Mouse (Mus musculus) neural tube, embryonic 14.5 days (tissue): ENCODE data around the gene Smad6. TPM values are rescaled to one million over a fixed set of nuclear protein-coding genes. Genes with fewer than 3 reads are reported as not detected.

ENCODE experiments used
- ATAC-seq: fragments of 200-750 bp; cut with Nextera tagmentation; 2 replicates; pipeline ENCODE4 v1.8.0; 2017; ENCODE audit warnings: low read depth, mild to moderate bottlenecking, moderate TSS enrichment, moderate library complexity
- H3K27ac ChIP-seq: fragments of 300-500 bp; sonication (generic); 2 replicates; pipeline ENCODE4 v1.5.1; 2014; ENCODE audit warnings: low read depth, mild to moderate bottlenecking, control low read depth, low read length, moderate library complexity, mixed read lengths
- H3K27me3 ChIP-seq: fragments of 300-500 bp; sonication (generic); 2 replicates; pipeline ENCODE4 v1.6.1; 2014; ENCODE audit warnings: low read length; ENCODE audit not compliant: control insufficient read depth, insufficient read depth
- H3K36me3 ChIP-seq: fragments of 300-500 bp; sonication (generic); 2 replicates; pipeline ENCODE4 v1.6.1; 2014; ENCODE audit warnings: low read length, mixed read lengths; ENCODE audit not compliant: control insufficient read depth, insufficient read depth
- H3K4me1 ChIP-seq: fragments of 300-500 bp; sonication (generic); 2 replicates; pipeline ENCODE4 v1.6.1; 2014; ENCODE audit warnings: low read length; ENCODE audit not compliant: control insufficient read depth, insufficient read depth
- H3K4me2 ChIP-seq: fragments of 300-500 bp; sonication (generic); 2 replicates; pipeline ENCODE4 v1.6.1; 2014; ENCODE audit warnings: mild to moderate bottlenecking, low read depth, low read length, control low read depth
- H3K4me3 ChIP-seq: fragments of 300-500 bp; sonication (generic); 2 replicates; pipeline ENCODE4 v1.5.1; 2014; ENCODE audit warnings: low read depth, low read length, control low read depth, mixed read lengths
- H3K9ac ChIP-seq: fragments of 300-500 bp; sonication (generic); replicated peaks from 2 replicates; pipeline ENCODE4 v1.6.1; 2014; ENCODE audit warnings: low read depth, mild to moderate bottlenecking, control low read depth, low read length, mixed read lengths
- H3K9me3 ChIP-seq: fragments of 300-500 bp; sonication (generic); 2 replicates; pipeline ENCODE4 v1.6.1; 2016; ENCODE audit warnings: low read length; ENCODE audit not compliant: control insufficient read depth
- WGBS: fragments of 180-500 bp; shearing (Covaris S2); extraction: QIAGEN DNeasy Blood & Tissue Kit; methylation state at CpG from one replicate; pipeline ENCODE4 v1.1.7; 2014; 5-methylcytosine and 5-hydroxymethylcytosine counted together
- polyA plus RNA-seq: library from polyadenylated mRNA; unstranded; fragments of >200 nt; fragmentation: Nextera tagmentation; extraction: Ambion mirVana; gene quantifications from 2 replicates; pipeline ENCODE4 v1.2.1, GENCODE M21; 2014

The Smad6 gene
- polyA plus RNA-seq, 1 experiment from 2014 or later: 1.0 TPM

DNA sequence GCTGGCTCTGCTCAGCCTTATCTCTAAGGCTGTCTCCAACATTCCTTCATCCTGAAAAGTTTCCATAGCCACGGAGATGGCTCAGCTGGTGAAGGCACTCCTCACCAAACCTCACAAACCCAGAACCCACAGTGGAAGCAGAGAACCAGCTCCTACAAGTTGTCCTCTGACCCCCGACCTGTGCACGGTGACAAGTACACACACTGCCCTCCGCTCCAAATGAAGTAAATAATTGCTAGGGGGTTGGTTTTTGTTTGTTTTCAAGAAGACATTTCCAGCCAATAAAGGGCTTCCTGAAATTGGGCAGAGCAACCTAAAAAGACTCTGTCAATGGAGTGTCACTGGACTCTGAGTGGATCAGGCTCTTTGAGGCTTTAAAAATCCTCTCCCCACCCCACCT is 31.9 kb upstream of the Smad6 start:
- H3K9me3 ChIP-seq: no peaks in the 10 kb centered on the region
- H3K4me3 ChIP-seq: no peak overlapping the region
- H3K36me3 ChIP-seq: no peaks in the 10 kb centered on the region
- no peak overlapping the region for H3K9ac ChIP-seq
- H3K27me3 ChIP-seq: no peaks in the 10 kb centered on the region
- H3K27ac ChIP-seq: no peak overlapping the region
- WGBS: 60% methylated on average over 4 of the region's 4 CpGs
- H3K4me1 ChIP-seq: peaks cover 7% of the 10 kb centered on the region; the same call in 1 of the 2 replicates
- no peak for ATAC-seq
- H3K4me2 ChIP-seq: no peak overlapping the region

DNA sequence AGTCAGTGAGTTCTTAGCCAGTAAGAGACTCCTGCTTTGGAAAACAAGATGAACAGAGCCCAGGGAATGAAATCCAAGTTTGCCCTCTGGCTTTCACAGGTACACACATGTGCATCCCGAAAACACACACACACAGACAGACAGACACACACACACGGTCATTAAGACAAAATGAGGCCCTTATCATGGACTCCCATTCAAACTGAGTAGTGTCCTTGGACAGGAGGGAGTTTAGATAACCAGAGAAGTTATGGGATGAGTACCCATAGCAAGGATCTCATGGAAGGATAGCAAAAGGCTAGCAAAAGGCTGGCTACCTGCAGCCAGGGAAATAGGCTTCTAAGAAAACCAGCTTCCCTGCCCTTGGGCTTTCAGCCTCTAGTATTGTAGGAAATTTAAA is 29.4 kb upstream of the Smad6 start:
- H3K4me3 ChIP-seq: no peak overlapping the region
- no peak for ATAC-seq
- no peaks in the 10 kb centered on the region for H3K9me3 ChIP-seq
- no peaks in the 10 kb centered on the region for H3K36me3 ChIP-seq
- no peak overlapping the region for H3K27ac ChIP-seq
- no peak overlapping the region for H3K4me2 ChIP-seq
- WGBS: 95% methylated on average over 2 of the region's 2 CpGs
- H3K9ac ChIP-seq: no peak overlapping the region
- H3K27me3 ChIP-seq: no peaks in the 10 kb centered on the region
- H3K4me1 ChIP-seq: peaks cover 5% of the 10 kb centered on the region; the same call in 1 of the 2 replicates

DNA sequence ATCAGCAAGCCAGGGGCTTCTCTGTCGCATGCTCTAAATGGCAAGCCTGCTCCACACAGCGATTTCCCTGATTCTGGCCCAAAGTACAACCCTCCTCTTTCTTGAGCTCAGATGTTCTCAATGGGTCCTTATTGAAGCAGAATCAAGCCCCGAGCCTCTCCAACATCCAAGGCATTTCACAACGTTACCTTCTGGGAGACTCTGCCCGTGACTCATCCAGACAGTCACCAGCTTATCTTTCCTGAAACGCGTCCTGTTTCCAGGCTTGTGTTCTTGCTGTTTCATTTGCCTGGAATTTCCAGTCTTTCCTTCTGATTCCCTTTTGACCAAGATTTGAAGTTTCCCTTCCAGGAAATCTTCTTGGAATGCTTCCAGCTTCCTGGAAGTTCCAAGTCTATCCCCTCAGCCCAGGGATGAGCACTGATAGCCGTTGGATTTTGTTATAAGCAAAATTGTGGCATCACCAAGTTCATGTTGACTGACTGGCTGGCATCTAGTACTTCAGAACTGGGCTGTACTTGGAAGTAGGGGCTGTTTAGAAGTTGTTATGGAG is 28.7 kb upstream of the Smad6 start:
- peak overlapping the region; percentile 47 for H3K4me2 ChIP-seq
- H3K27me3 ChIP-seq: no peaks in the 10 kb centered on the region
- no peak for ATAC-seq
- no peak overlapping the region for H3K4me3 ChIP-seq
- peaks cover 5% of the 10 kb centered on the region; the same call in 1 of the 2 replicates for H3K4me1 ChIP-seq
- no peak overlapping the region for H3K27ac ChIP-seq
- H3K9me3 ChIP-seq: no peaks in the 10 kb centered on the region
- no peaks in the 10 kb centered on the region for H3K36me3 ChIP-seq
- no peak overlapping the region for H3K9ac ChIP-seq
- 45% methylated on average over 8 of the region's 8 CpGs for WGBS

DNA sequence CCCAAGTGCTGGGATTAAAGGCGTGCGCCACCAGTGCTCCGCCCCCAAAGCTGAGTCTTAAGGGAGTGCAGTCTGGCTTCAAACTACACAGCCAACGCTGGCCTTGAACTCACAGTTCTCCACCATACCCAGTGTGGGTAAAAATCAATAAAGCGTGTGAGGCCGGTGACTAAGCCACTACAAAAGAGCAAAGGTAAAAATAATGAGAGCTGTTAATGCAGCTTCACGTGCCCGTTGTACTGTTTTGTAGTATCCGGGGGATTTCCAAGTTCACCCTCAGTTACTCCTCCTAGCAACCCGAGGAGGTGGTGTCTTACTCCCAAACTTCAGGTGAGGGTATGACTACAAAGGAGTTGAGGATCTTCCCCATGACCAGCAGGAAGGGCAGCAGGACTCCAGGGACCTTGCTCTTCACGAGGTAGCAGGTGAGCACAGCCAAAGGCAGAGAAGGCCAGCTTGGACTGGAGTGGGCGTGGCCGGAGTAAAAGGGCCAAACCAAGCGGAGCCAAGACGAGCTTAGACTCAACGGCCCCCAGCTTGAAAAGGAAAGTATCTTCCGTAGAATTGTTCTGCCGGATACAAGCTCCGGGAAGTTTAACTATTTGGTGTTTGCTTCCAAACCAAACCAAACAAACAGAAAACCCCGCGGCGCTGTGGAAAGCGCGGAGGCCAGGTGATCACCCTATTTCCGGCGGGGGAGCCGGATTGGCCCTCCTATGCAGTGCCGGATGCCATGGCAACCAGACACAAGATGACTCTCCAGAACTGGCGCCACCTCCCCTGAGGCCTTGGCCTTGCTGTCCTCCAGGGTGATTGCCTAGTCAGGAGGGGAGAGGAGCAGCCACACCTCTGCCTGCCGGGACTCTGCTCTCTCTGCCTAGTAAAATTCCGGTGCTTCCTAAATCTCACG is 27.9 kb upstream of the Smad6 start:
- H3K4me2 ChIP-seq: peak overlapping the region; percentile 47
- no peaks in the 10 kb centered on the region for H3K9me3 ChIP-seq
- 11% methylated on average over 32 of the region's 32 CpGs for WGBS
- H3K27me3 ChIP-seq: no peaks in the 10 kb centered on the region
- peak overlapping the region; percentile 16 for H3K4me3 ChIP-seq
- H3K27ac ChIP-seq: no peak overlapping the region
- peak; percentile 56; the same call in 1 of the 2 replicates for ATAC-seq
- no peaks in the 10 kb centered on the region for H3K36me3 ChIP-seq
- 0 out of 2 replicates have a peak overlapping the region, but pooled peaks have one; percentile 12 for H3K9ac ChIP-seq
- peaks cover 11% of the 10 kb centered on the region; the same call in 1 of the 2 replicates for H3K4me1 ChIP-seq

DNA sequence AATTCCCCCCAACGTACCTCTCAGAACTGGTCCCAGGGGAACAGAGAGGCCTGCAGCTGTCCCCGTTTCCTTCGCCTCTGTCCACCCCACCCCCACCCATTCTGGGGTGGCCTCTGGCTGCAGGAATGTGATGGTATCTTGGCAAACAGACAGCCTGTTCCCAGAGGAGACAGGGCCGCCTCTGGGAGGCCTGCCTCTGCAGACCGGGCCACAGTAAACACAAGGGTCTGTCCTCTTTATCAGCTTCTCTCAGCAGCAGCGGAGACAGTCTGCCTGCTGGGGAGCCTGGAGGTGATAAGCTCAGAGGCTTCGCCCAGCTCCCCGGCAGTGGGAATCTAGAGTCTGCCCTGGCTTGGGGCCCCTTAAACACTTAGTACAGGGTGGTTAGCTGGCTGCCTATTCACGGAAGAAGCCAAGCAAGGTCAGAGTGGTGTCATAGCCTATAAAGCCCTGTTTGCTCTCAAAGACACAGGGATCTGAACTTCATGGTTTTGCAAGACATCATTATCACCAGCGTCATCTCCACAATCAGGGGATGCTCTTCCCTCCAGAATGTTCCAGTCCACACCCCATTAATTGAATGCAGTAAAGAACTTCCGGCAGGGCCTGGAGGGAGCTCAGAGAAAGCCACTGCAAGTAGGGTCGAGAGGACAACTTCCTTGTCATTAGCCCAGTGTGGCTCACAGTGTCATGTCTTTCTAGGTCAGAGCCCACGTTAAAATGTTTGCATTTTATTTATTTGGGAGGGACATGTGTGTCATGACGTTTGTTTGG is 23.4 kb upstream of the Smad6 start:
- no peak for ATAC-seq
- H3K9ac ChIP-seq: no peak overlapping the region
- H3K9me3 ChIP-seq: no peaks in the 10 kb centered on the region
- H3K27ac ChIP-seq: no peak overlapping the region
- H3K4me3 ChIP-seq: no peak overlapping the region
- peaks cover 9% of the 10 kb centered on the region; the same call in 1 of the 2 replicates for H3K4me1 ChIP-seq
- no peaks in the 10 kb centered on the region for H3K36me3 ChIP-seq
- 27% methylated on average over 14 of the region's 14 CpGs for WGBS
- no peaks in the 10 kb centered on the region for H3K27me3 ChIP-seq
- H3K4me2 ChIP-seq: no peak overlapping the region

GRCm38 (mm10) chr9:64044343-64044742 is 22.5 kb upstream of the Smad6 start:
- WGBS: 88% methylated on average over 8 of the region's 8 CpGs
- Histone ChIP-seq H3K4me1 (peaks cover 7% of the 10 kb centered on the region; the same call in 1 of the 2 replicates), H3K4me3 (no peak overlapping the region), H3K9ac (no peak overlapping the region), H3K9me3 (no peaks in the 10 kb centered on the region), H3K4me2 (no peak overlapping the region), H3K36me3 (no peaks in the 10 kb centered on the region), H3K27ac (no peak overlapping the region), H3K27me3 (no peaks in the 10 kb centered on the region)
- ATAC-seq: no peak

GRCm38 (mm10) chr9:64042911-64043310 is 21.1 kb upstream of the Smad6 start:
- Histone ChIP-seq H3K4me3 (no peak overlapping the region), H3K4me1 (peaks cover 7% of the 10 kb centered on the region; the same call in 1 of the 2 replicates), H3K27me3 (no peaks in the 10 kb centered on the region), H3K9me3 (no peaks in the 10 kb centered on the region), H3K36me3 (no peaks in the 10 kb centered on the region), H3K9ac (no peak overlapping the region), H3K4me2 (no peak overlapping the region), H3K27ac (no peak overlapping the region)
- 64% methylated on average over 4 of the region's 4 CpGs for WGBS
- ATAC-seq: no peak

- H3K27me3 ChIP-seq: no peaks in the 10 kb centered on the region
These were observed 20.4 kb upstream of the Smad6 start for GRCm38 (mm10) chr9:64042216-64042615.

More at GRCm38 (mm10) chr9:64042216-64042615, 20.4 kb upstream of the Smad6 start:
- 84% methylated on average over 8 of the region's 8 CpGs for WGBS
- no peak for ATAC-seq
- no peak overlapping the region for H3K27ac ChIP-seq
- no peaks in the 10 kb centered on the region for H3K9me3 ChIP-seq
- peaks cover 7% of the 10 kb centered on the region; the same call in 1 of the 2 replicates for H3K4me1 ChIP-seq
- no peak overlapping the region for H3K4me3 ChIP-seq
- H3K4me2 ChIP-seq: no peak overlapping the region
- H3K9ac ChIP-seq: no peak overlapping the region
- H3K36me3 ChIP-seq: no peaks in the 10 kb centered on the region
